In genomic region chr6:115935544-115935943, GRCm38 (mm10) we compare ENCODE assay signal across 37 mouse cellular contexts. TPM values are rescaled to one million over a fixed set of nuclear protein-coding genes. Genes with fewer than 3 reads are reported as not detected.
"Had no signal": no experiment of that assay in that cellular context is flagged by ENCODE, and none has a peak within 500 bp of the region (broad histone marks: within the 10 kb centered on the region; RNA-seq: fewer than 3 reads in every experiment).

No protein-coding gene starts in this region.

- H3K9me3 ChIP-seq: limb, embryonic 12.5 days; limb, embryonic 13.5 days; limb, embryonic 15.5 days; liver, embryonic 12.5 days; liver, embryonic 13.5 days; liver, embryonic 15.5 days; lung, embryonic 15.5 days; midbrain, embryonic 10.5 days; midbrain, embryonic 15.5 days had no signal

- H3K4me3 ChIP-seq: limb, embryonic 12.5 days; limb, embryonic 13.5 days; limb, embryonic 15.5 days; liver, embryonic 12.5 days; liver, embryonic 13.5 days; liver, embryonic 15.5 days; lung, embryonic 15.5 days; megakaryocyte, embryonic 14.5 days; midbrain, embryonic 10.5 days; midbrain, embryonic 12.5 days; midbrain, embryonic 13.5 days; midbrain, embryonic 15.5 days; myocyte had no signal

- H3K27ac ChIP-seq: limb, embryonic 12.5 days; limb, embryonic 13.5 days; limb, embryonic 15.5 days; liver, embryonic 12.5 days; liver, embryonic 13.5 days; liver, embryonic 14.5 days; liver, embryonic 15.5 days; lung, embryonic 15.5 days; macrophage; midbrain, embryonic 10.5 days; midbrain, embryonic 12.5 days; midbrain, embryonic 13.5 days; midbrain, embryonic 15.5 days had no signal

- DNase-seq: left cerebral cortex, postnatal 4 days; liver; liver, embryonic 13.5 days; liver, postnatal 0 days; lung, adult 18-20 months; lung, adult 2 months; lung, embryonic 14.5 days; lung, postnatal 10 days; lung, postnatal 14 days; lung, postnatal 36 days; lung, postnatal 4 days; midbrain, embryonic 14.5 days had no signal

- H3K27me3 ChIP-seq: limb, embryonic 12.5 days; limb, embryonic 13.5 days; limb, embryonic 15.5 days; liver, embryonic 12.5 days; liver, embryonic 13.5 days; liver, embryonic 15.5 days; lung, embryonic 15.5 days; midbrain, embryonic 12.5 days; midbrain, embryonic 13.5 days; midbrain, embryonic 15.5 days had no signal

- H3K4me1 ChIP-seq: limb, embryonic 12.5 days; limb, embryonic 13.5 days; limb, embryonic 15.5 days; liver, embryonic 12.5 days; lung, embryonic 15.5 days; midbrain, embryonic 12.5 days; midbrain, embryonic 15.5 days had no signal

- H3K36me3 ChIP-seq: limb, embryonic 12.5 days; limb, embryonic 13.5 days; limb, embryonic 15.5 days; liver, embryonic 12.5 days; liver, embryonic 13.5 days; liver, embryonic 15.5 days; lung, embryonic 15.5 days; midbrain, embryonic 10.5 days; midbrain, embryonic 12.5 days; midbrain, embryonic 13.5 days; midbrain, embryonic 15.5 days had no signal

RNA-seq across cellular contexts. Expression of gene Rho, which starts 4.0 kb away (rescaled TPM):
- polyA plus RNA-seq: liver, embryonic 11.5 days; liver, embryonic 12.5 days; liver, embryonic 13.5 days; liver, embryonic 15.5 days; liver, embryonic 16.5 days; liver, postnatal 0 days; macrophage; midbrain, embryonic 11.5 days; midbrain, embryonic 12.5 days; neural tube, embryonic 11.5 days had no signal

RNA-seq across cellular contexts. Expression of gene H1foo, which starts 9.2 kb away (rescaled TPM):
- polyA plus RNA-seq: limb, embryonic 11.5 days; limb, embryonic 12.5 days; limb, embryonic 13.5 days; limb, embryonic 14.5 days; limb, embryonic 15.5 days; liver, adult 2 months; liver, embryonic 11.5 days; liver, embryonic 12.5 days; liver, embryonic 13.5 days; liver, embryonic 14.5 days; liver, embryonic 15.5 days; liver, embryonic 16.5 days; liver, postnatal 0 days; lung, adult 2 months; lung, embryonic 14.5 days; lung, embryonic 15.5 days; lung, embryonic 16.5 days; lung, postnatal 0 days; macrophage; midbrain, embryonic 10.5 days; midbrain, embryonic 11.5 days; midbrain, embryonic 12.5 days; midbrain, embryonic 13.5 days; midbrain, embryonic 14.5 days; midbrain, embryonic 15.5 days; midbrain, embryonic 16.5 days; midbrain, postnatal 0 days; myocyte; neural tube, embryonic 11.5 days had no signal
